Mouse (Mus musculus) lung, postnatal 36 days (tissue): ENCODE results near the gene Ptprh.

Source experiments
- DNase-seq: peaks from one replicate; pipeline ENCODE4 v3.0.0; 2022; ENCODE audit warnings: mixed read lengths

Gene Ptprh

GRCm38 (mm10) chr7:4499034-4499433, 104.8 kb downstream of the Ptprh start:
- DNase-seq, result no peak
